Mouse (Mus musculus) gastrocnemius, adult 8-10 months (tissue): ENCODE measurements around the gene Cpa3. TPM values are rescaled to one million over a fixed set of nuclear protein-coding genes. Genes with fewer than 3 reads are reported as not detected.

Experiments
- DNase-seq, 2 experiments: peaks; one replicate each; pipeline ENCODE4 v3.0.0; 2022; ENCODE audit warnings: low spot score in 2 of 2
- total RNA-seq, 4 experiments: library from RNA; stranded (reverse); gene quantifications; 2 replicates each; pipeline ENCODE4 v1.2.4; 2022

Gene Cpa3
- total RNA-seq = 1 to 10 TPM in 3 of 4 experiments, under 1 TPM in 1; 0.79 to 2.3 (median 1.2) TPM

DNA sequence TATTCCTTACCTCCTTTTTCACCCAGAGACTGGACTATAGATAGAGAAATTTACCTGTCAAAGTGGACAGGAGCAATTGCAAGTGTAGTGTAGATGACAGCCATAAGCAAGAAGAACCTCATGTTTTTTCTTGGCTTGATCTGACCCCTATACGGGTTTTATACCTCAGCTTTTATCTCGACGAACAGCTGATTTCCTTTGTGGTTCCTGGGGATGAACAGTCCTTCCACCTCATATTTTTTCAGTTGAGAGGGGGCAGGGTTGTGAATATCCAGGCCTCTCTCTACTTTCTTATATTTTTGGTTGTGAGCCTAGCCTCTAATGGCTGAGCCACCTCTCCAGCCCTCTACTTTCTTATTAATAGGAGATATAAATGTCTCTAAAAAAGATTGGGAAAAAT is at the start of gene Cpa3:
TSS of gene Cpa3 (minus strand) at position 132 of the 400 bp plus-strand sequence.
- DNase-seq = no peak

DNA sequence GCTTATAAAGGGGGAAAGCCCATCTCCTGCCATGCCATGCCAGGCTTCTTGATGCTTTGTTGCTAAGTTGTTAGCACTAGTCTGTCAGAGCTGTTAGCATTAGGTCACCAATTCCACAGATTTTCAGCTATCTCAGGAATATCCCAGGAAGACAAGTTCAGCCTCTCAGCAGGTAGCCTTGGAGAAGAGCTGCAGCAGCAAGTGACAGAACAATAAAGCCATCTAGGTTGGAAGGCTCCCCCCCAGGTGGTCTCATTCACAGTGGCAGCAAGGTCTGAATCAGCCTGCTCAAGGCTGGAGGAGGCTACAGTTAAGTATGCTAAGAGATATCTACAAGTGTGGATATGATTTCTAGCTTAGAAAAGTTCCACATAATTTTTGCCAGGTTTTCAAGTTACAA is 49.4 kb upstream of the Cpa3 start:
- no peak for DNase-seq

DNA sequence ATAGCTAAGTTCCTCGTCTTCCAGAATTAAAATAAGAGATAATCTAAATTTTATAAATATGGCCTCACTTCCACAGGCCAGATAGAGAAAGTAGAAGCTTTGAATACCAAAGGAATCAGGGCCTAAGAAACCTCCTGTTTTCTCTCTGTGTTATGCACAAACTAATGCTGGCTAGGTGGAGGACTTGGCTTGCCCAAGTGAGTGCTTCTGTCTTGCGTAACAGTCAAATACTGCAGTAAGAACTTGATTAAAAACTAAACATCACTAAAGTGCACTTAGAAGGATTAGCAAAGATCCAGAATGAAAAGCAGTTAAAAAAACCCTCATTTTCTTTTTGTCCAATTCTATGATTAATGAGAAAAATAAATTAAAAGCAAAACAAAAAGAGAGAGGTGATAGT is 46.8 kb upstream of the Cpa3 start:
- DNase-seq = no peak

DNA sequence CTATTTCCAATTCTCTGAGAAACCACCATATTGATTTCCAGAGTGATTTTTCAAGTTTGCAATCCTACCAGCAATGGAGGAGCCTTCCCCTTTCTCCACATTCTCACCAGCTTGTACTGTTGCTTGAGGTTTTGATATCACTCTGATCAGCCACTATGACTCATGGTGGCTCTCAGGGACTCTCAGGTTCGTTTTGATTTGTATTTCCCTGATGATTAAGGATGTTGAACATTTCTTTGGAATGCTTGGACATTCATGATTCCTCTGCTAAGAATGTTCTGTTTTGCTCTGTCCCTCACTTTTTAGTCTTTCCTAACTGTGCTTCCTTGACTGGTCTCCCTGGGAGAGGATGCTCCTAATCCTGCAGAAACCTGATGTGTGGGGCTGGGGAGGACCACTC is 39.8 kb upstream of the Cpa3 start:
- no peak for DNase-seq

DNA sequence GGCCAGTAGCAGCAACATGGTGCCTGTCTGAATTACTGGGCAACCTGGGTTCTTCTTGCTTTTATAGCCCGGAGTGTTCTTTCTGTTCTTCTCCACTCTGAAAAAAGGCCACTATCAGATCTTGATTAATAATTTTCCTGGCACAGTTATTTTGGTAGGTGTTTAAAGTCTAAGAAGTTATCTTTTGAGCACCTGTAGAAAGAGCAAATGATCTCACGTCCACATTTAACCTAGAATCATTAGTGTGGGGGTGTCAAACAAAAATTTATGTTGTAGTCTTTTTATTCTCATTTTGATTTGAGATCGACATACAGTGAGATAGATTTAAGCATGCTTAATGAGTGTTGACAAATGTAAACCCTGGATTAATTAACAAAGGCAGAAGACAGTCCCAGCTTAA is 33.7 kb upstream of the Cpa3 start, which contains the start of gene Cpb1:
TSS of gene Cpb1 (minus strand) at position 101 of the 400 bp plus-strand sequence.
- DNase-seq = no peak

DNA sequence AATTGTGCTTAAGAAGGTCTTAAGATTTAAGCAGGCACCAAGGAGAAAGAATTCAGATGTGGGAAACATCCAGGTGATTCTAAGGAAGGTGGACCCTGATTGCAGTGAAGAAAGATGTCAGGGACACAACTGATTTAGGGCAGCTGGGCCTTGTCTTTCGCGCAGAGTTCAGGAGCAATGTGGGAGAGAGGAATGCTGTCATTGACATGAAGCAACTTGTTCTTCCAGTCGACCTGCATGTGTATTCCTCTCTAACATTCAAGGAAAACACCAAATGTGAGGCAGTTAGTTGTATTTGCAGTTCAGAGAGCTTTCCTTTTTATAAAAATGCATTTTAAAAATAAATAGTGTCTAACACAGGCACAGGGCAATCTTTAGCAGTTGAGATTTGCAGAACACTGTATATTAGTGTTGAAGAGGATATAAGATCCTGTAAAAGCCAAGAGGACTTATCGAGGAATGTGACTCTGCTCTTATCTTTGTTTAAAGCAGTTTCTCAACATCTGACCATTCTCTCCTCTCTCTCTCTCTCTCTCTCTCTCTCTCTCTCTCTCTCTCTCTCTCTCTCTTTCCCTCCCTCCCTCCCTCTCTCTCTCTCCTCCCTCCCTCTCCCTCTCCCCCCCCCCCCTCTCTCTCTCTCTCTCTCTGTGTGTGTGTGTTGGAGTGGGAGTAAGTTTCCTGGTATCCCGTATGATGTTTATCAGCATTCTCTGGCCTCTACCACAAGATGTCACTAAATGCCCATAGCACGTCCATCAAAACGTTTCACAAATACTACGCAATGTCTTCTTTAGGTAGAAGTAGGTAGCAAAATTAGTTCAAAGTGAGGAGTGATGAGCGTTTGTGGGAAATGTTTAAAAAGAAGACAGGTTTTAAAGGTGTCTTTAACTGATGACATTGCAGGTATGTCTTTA is 12.8 kb upstream of the Cpa3 start:
- no peak for DNase-seq

DNA sequence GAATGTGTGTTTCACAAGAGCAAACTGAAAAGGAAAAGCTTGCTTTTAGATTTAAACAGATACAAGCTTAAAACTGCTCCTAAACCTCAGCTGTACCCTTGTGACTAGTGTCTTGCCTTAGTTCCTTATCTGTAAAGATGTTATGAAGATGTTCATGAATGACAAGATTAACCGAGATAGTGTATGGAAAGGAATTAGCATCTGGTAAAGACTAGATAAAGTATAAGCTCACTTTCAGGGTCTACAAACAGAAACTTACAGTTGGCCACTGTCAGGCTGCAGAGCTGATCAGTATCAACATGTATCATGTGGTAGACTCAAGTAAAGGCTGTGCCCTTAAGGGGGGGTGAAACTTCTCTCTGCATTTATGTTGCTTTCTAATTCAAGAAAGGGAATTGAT is 1.9 kb upstream of the Cpa3 start:
- DNase-seq = no peak

DNA sequence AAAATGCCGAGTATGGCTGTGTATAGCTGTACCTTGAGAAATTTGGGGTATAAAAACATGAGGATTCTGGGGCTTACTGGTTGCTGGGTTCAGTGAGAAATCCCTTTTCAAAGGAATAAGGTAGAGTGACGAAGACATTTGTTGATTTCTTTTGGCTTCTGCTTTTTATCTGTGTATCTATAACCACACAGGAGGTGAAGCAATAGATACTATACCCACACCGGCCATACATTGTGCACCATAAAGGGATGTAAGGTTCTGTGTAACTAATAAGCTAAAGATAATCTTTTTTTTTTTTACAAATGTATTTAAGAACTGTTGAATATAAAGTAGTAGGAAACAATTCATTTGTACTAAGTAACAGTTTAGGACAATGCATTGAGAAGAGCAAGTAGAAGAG is 2.2 kb downstream of the Cpa3 start:
- DNase-seq = no peak

DNA sequence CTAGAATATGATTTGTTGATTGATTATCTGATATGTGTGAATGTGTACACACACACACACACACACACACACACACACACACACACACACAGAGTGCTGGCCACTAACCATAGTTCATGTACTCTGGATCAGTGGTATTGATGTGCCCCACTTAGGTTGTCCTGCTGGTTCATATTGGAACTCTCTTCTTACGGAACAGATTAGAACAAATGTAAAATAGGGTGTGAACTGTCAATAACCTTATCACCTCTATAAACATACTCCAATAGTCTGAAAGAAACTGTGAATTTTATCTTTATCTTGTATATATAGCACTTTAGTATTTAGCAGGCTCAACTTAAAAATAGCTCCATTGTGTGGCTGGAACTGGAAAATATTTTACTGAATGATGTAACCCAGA is 5.0 kb downstream of the Cpa3 start:
- DNase-seq = no peak

DNA sequence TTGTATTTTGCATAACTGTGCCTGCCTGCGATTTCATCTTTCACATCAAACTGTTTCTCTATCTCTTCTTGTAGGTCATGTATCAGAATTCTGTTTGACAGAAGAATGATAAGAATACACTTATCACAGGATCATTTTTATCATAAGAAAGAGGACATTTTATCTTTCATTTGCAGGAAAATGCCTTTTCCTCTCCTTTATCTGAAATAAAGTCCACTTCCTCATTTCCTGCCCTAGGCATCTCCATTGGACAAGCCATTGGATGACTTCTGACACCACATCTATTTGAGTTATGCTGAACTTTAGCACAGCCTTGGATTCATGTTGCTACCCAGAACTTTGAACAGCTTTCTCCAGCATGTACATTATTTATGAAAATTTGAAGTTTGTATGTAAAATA is 13.0 kb downstream of the Cpa3 start:
- DNase-seq = no peak

DNA sequence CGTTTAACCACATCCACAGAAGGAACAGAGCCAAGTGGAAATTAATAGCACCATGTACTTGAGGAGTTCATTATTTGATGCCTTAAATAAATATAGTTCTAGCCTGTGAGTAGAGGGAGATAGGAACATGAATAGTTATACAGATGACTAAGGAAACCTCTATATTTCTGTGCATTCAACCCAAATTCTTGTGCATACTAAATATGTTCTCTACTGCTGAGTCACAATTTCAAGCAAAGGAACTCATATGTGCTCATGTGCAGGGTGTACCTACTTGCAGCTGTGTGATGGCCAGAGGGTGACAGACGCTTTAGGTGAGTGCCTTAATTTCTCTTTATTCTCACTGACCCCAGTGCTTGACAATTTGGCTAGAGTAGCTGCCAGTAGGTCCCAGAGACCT is 16.6 kb downstream of the Cpa3 start:
- no peak for DNase-seq

DNA sequence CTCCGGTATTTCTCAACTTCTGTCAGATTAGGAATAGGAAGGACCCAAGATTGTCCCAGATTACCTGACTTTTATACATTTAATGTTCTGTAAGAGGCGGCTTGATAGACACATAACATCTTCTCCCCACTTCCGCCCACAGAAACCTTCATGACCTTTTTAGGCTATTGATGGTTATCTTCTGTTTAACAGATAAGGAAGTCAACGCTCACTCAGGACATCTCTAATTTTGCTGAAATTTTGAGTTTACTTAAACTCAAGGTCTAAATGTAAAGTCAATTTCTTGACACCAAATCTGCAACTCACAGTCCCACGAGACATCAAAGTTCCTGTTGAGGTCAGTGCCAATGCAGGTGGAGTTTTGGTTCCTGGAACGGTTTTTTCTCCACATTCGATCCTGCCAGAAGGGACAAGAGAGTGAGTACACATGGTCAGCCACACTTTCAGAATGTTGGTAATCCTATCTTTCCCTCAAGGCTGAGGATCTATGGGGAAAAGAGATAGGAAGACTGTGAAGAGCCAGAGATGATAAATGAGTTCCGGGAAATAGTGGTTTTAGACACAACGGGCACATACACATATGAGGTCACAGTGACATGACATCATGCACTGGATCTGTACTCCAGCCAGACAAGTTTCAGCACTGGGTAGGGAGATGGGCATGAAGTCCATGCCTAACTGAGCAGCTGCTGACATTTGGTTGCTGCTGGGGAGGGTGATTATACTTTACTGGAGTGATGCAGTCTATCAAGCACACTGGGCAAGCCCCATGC is 18.9 kb downstream of the Cpa3 start:
- DNase-seq = no peak

DNA sequence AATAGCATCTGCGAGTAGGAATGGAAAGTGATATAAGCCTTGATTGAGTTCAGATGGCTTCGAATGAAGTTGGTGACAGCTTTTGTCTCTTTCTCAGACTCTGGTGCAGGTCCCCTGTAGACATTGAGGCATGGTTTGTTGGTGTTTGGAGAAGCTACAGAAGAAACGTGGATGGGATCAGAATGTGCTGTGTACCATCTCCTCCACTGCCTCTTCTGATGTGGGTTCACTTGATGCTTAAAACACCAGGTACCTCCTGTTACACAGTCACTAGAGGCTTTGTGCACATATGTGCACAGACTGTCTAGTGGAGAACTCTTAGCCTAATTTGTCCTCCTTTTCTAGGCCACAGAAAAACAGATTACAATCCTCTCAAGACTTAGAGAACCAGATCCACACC is 19.8 kb downstream of the Cpa3 start:
- DNase-seq = no peak

DNA sequence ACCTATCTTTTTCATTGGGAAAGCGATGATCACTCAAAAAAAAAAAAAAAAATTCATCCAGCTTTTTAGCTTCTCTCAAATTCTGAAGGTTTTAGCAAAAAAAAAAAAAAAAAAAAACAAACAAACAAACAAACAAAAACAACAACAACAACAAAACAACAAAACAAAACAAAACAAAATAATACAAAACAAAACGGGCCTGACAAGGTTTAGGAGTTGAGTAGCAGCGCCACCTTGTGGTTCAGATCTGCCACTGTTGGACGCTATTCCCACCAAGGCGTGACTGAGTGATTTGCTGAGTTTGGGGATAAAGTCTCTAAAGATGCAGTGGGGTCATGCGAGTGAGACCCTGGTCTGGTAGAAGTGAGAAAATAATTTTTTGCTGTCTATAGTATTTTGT is 43.1 kb downstream of the Cpa3 start:
- DNase-seq = peak in 1 of 2 experiments; percentile 24

DNA sequence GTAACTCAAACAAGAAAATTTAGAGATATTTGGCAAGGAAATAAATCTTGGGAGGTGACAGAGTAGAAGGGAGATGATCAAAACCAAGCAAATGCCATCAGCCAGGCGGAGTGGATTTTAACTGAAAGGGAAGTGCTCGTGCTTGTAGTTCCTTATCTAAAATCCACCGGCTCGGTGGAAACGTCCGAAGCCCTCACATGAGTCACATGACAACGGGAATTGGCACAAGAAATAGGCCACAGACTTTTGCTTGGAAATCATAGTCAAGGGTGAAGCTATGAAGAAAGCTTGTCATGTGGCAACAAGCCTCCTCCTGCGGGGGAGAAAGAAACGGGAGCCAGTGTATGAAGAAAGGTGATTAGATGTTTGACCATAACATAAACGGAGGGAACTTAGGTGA is 44.1 kb downstream of the Cpa3 start:
- no peak for DNase-seq

DNA sequence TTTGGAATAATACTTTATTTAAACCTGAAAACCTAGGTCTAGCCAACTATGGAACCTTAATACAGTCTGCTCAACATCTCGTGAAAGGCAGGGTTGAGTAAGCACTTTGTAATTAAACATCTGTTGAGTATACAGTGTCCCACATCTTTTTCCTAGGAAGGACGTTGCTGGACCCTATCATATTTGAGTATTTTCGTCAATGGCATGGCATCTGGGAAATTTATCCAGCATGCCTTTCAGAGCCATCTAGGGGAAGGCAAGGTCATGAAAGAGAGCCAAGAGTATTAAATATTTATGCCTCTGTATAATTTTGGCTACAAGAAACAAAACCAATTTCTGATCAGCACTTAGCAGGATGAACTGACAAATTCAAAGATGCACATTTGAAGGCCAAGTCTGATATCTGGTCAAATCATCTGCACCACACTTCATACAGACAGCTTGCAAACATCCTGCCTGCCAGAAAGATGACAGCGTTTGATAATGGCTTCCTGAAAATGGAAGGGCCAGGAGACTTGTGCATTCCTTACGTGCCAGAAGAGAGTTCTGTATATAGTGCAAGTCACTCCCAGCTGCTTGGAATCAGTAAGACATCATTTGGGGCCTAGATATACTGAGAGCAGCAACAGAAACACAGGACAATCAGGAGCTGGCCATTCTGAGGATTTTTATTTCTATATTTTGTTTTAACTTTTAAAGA is 52.9 kb downstream of the Cpa3 start:
- DNase-seq = no peak

DNA sequence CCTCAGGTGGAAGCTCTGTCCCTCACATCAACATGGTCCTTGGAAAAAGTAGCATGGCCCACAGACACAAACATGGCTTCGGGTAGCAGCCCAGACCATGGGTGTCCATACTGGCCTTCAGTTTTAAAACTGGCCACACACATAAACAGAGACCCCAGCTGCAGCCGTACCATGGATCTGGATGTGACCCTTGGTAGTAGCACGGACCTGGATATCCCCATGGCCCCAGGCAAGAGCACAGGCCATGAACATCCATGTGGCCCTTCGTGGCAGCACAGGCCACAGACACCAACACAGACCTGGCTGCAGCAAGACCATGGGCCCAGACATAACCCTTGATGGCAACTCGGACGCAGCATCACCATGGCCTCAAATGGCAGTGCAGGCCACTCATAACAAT is 69.6 kb downstream of the Cpa3 start:
- DNase-seq = no peak

DNA sequence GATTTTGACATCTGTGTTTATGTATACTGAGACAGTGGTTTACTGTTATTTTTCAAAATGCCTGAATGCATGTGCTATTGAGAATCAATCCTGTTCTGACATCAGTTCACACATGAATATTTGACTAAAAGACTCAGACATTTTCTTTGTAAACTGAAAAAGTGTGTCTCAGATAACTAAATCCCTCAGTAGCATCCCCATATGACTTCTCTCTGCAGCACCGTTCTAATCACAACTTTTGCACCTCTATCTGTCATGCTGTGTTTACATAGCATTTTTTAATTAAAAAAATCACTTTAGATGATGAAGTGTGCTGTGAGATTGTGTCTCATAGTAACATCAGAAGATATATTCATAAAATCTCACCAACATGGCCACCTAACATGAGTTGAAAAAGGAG is 74.5 kb downstream of the Cpa3 start:
- no peak for DNase-seq
